Mouse (Mus musculus): Measurements from ENCODE around the gene Hjurp.

Gene Hjurp

GRCm38 (mm10) chr1:88260604-88261377 lies 16.6 kb downstream of the Hjurp start:
- no peak for DNase-seq (ENCODE audit: low spot score)

DNA sequence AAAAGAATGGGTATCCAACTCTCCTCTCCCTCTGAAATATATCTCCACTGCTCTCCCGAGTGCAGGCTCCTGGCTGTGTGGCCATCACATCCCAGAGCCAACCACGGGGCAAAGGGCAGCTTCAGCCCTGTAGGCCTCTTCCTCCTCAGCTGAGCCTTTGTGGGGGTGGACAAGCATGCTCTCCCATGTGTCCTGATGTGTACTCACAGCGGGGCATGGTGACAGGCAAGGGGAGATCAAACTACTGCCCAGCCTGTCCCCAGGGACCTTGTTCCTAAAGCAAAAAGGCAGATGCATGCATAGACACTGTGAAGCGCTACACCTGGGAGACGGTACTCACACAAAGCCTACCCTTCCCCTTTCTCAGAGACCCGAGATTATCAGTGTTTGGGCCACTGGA lies 17.3 kb downstream of the Hjurp start:
- DNase-seq (ENCODE audit: low spot score): peak; percentile 92

- DNase-seq (ENCODE audit: low spot score): no peak
These were observed 17.8 kb downstream of the Hjurp start for GRCm38 (mm10) chr1:88259643-88260024.

- no peak for DNase-seq (ENCODE audit: low spot score)
These were observed 18.4 kb downstream of the Hjurp start for GRCm38 (mm10) chr1:88258881-88259642.

GRCm38 (mm10) chr1:88258361-88258760 lies 19.1 kb downstream of the Hjurp start:
- DNase-seq (ENCODE audit: low spot score): no peak

DNA sequence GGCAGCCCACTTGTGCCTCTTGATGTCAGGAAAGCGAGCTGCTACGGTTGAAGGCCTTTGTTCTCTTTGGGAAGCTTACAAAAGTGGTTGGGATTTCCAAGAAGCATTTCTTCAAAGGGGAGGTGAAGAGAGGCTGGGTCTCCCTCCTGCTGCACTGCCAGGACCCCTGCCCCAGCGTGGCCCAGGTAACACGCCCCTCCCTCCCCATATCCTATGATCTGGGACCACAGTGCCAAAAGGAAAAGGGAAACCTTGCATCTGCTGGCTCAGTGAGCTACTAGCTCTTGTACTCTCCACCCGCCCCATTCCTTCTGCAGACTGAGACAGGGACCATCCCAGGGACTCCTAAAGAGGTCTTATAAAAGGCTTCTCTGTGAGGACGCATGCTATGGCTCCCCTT lies 19.8 kb downstream of the Hjurp start:
- no peak for DNase-seq (ENCODE audit: low spot score)

DNA sequence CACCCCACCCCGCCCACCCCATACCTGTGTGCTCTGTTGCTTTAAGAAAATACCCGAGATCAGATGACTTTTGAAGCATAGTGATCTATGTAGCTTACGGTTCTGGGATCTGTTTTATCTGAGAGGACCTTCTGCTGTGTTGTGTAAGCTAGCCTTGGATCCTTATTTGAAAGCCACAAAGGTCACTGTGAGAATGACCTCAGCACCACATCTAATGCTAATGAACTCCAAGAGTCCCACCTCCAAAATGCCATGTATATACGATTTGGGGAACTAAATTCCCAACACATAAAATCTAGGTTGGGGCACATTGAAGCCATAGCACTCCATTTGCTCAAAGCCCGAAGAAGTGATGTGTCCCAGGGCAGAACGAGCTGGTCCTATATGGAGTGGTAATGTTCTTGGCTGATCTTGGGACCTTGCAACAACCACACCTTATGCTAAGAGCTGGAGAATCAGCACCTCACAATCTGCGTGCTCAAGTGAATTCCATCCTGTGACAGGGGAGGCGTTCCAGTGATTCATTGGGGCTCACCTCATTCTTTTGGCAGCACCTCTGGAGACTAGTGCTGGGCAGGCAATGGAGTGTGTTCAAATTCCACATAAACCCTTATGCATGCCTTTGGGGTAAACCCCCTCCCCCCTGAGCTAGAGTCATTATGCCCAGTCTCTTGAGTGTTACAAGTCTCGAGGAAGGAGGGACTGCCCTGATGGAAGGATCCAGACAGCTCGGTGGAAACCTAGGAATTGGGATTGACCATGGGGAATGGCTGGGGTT lies 20.4 kb downstream of the Hjurp start:
- DNase-seq (ENCODE audit: low spot score): no peak

GRCm38 (mm10) chr1:88255989-88256754 lies 21.3 kb downstream of the Hjurp start:
- no peak for DNase-seq (ENCODE audit: low spot score)

- no peak for DNase-seq (ENCODE audit: low spot score)
These were observed 22.0 kb downstream of the Hjurp start for GRCm38 (mm10) chr1:88255466-88255857.

DNA sequence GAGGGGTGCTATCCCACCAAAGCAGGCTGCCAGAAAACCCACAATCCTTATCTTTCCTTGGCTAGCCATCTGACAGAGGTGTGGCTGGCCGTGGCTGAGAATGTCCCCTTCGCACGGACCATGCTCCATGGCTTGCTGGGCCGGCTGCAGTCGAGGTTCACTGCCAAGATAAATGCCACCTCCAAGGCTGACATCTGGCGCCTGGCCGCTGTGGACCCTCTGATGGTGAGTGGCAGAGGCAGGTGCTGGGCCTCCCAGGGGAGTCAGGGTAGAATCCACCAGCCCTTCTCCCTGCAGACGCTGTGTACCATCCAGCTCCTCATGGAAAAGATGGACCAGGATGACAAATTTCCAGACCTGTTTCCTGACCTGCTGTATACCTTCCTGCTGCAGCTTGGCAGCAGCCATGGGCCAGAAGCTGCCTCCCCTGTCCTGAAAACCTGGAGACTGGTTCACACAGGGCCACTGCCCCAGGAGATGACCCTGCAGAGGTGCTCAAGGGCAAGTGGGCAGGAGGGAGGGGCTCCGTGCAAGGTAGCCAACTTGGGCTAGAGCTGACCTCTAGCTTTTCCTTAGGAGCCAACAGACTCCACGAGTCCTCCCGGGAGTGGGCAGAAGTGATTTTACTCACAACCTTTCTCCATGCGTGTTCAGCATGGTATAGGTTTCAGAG lies 22.5 kb downstream of the Hjurp start:
- DNase-seq (ENCODE audit: low spot score): no peak

- DNase-seq (ENCODE audit: low spot score): peak; percentile 94
These were observed 23.9 kb downstream of the Hjurp start for GRCm38 (mm10) chr1:88253540-88253939.

- DNase-seq (ENCODE audit: low spot score): no peak
These were observed 24.3 kb downstream of the Hjurp start for GRCm38 (mm10) chr1:88253106-88253505.

DNA sequence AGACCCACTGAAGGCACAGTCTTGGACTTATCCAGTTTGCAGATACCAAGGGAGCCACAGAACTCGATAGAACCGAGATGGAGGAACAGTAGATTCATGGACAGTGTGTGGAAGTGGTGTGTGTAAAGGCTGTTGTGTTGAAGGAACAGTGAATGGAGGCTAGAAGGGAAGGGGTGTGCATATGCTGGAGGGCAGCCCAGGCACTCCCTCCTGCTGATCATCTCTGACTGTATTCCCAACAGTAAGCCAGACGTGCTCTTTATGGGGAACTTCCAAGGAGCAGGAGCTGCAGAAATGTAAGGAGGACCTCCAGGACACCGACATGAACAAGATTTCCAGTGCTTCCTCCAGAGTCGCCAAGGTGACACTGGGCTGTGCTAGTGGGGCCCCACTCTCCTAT lies 27.4 kb downstream of the Hjurp start:
- no peak for DNase-seq (ENCODE audit: low spot score)

DNA sequence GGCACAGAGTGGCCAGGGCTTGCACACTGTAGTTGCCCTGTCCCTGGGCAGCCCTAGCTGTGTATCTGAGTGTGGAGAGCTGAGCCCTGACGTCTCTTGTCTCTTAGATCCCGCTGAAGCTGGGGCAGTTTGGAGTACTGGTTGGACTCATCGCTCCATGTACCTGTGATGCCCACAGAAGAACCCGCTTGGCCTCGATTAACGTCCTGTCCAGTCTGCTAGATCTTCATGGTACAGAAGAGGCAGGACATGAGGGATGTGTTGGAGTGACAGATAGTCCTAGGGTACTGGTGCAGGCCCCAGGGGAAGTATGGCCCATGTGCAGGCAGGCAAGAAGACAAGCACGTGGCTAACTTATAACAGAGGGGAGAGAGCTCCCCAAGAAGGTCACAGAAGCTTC lies 27.8 kb downstream of the Hjurp start:
- no peak for DNase-seq (ENCODE audit: low spot score)

DNA sequence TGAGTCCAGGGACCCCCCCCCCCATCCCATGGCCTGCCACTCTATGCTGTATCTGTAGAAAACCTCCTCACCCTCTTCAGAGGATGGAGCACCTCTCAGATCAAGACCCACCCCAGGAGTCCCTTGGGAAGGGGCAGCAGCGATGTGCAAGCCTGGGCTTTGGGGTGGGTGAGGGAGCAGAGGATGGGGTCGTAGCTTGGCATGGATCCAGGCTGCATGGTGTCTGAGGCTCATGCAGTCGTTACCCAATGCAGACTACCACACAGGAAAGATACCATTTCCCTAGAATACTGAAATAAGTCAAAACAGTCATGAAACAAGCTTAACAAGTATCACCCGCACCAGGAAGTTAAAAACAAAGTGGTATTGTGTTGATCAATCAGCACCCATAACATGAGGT lies 28.8 kb downstream of the Hjurp start:
- no peak for DNase-seq (ENCODE audit: low spot score)

DNA sequence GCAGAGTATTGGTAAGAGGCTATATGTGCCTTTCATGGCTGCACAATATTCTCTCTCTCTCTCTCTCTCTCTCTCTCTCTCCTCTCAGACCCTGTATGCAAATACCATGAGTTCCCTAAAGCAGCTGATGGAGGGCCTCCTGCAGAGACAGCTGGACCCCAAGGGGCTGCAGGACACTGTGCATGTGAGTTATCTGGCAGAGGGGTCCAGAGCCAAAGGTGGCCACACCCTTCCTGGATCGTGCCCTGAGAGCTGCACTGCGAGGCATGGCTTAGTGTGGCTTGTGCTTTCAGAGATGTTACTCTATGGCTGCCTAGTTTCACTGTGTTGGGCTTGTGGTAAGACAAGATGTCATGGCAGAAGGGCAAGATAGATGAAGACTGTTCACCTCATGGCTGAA lies 29.8 kb downstream of the Hjurp start:
- no peak for DNase-seq (ENCODE audit: low spot score)

DNA sequence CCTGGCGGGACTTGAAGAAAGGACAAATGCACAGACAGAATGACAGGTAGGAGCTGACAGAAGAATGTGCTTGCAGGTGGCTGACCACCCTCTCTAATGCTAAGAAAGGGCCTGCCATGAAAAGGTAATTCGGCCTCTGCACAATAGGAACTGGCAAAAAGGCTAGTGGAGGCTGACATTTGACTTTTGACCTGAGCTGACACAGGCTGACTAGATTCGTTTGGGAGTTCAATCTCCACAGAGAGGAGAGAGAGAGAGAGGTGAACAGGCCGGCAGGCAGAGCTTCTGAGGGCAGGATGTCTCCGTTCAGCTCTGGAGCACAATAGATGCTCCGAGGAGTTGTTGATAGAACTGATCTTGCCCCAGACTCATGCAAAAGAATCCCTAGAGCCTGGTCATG lies 31.0 kb downstream of the Hjurp start:
- DNase-seq (ENCODE audit: low spot score): peak; percentile 78

DNA sequence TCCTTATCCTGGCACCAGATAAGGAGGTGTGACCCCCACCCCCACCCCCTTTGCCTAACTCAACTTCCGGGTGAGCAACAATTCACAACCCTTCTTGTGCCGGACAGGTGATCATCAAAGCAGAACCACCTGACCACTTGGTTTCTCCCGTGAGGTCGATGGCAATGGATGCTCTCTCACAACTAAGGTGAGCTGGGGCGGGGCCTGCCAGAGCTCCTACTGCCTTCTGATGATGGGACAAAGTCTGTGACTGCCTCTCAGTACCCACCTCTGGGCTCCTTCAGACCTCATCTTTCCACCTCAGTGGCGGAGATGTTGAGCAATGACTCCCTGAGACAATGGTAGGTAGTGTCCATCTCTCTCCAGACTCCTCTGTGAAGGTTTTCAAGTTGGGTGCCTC lies 31.6 kb downstream of the Hjurp start:
- no peak for DNase-seq (ENCODE audit: low spot score)

- no peak for DNase-seq (ENCODE audit: low spot score)
These were observed 33.6 kb downstream of the Hjurp start for GRCm38 (mm10) chr1:88243861-88244260.

GRCm38 (mm10) chr1:88240579-88240978 lies 36.9 kb downstream of the Hjurp start:
- no peak for DNase-seq (ENCODE audit: low spot score)

GRCm38 (mm10) chr1:88240072-88240471 lies 37.4 kb downstream of the Hjurp start:
- no peak for DNase-seq (ENCODE audit: low spot score)
